In genomic region chr13:89944354-89944753, GRCm38 (mm10) we compare ENCODE assay signal across 26 mouse cellular contexts.
DNase-seq lines count a peak whose midpoint lies in the region; ATAC-seq lines count a peak whose summit lies in the region.
"Had no signal": no experiment of that assay in that cellular context is flagged by ENCODE, and none has a peak within 500 bp of the region (broad histone marks: within the 10 kb centered on the region; RNA-seq: fewer than 3 reads in every experiment).

No protein-coding gene starts in this region.

- H3K27ac ChIP-seq in forebrain, embryonic 14.5 days (ENCODE audit: low read depth, low read length), result no peak overlapping the region
- no peak overlapping the region for H3K27ac ChIP-seq in forebrain, embryonic 13.5 days
- H3K27ac ChIP-seq in midbrain, embryonic 14.5 days (replicated peaks; ENCODE audit: low read depth, low read length), result no peak overlapping the region
- H3K27ac ChIP-seq in midbrain, embryonic 13.5 days, result no peak overlapping the region
- H3K27ac ChIP-seq: forebrain, embryonic 15.5 days; gastrocnemius, adult 2 months; limb, embryonic 12.5 days; liver, embryonic 15.5 days; midbrain, embryonic 10.5 days; stomach, embryonic 15.5 days had no signal

- no peak overlapping the region for H3K9ac ChIP-seq in forebrain, embryonic 14.5 days (ENCODE audit: low read length)
- H3K9ac ChIP-seq in forebrain, embryonic 13.5 days, result no peak overlapping the region
- H3K9ac ChIP-seq in midbrain, embryonic 14.5 days (replicated peaks; ENCODE audit: low read length), result no peak overlapping the region
- no peak overlapping the region for H3K9ac ChIP-seq in midbrain, embryonic 13.5 days (replicated peaks)
- H3K9ac ChIP-seq: forebrain, embryonic 15.5 days; heart, embryonic 12.5 days; limb, embryonic 12.5 days; liver, embryonic 15.5 days; lung, embryonic 14.5 days; stomach, embryonic 15.5 days had no signal

- no peaks in the 10 kb centered on the region for H3K27me3 ChIP-seq in forebrain, embryonic 14.5 days (replicated peaks; ENCODE audit: control insufficient read depth, insufficient read depth, low read length)
- H3K27me3 ChIP-seq in forebrain, embryonic 13.5 days, result no peaks in the 10 kb centered on the region
- H3K27me3 ChIP-seq in midbrain, embryonic 14.5 days (ENCODE audit: control insufficient read depth, insufficient read depth, low read length), result no peaks in the 10 kb centered on the region
- H3K27me3 ChIP-seq in midbrain, embryonic 13.5 days, result no peaks in the 10 kb centered on the region
- H3K27me3 ChIP-seq: forebrain, embryonic 15.5 days; heart, embryonic 12.5 days; limb, embryonic 12.5 days; liver, embryonic 15.5 days; stomach, embryonic 15.5 days had no signal

- H3K4me2 ChIP-seq in forebrain, embryonic 14.5 days (ENCODE audit: low read length), result no peak overlapping the region
- no peak overlapping the region for H3K4me2 ChIP-seq in forebrain, embryonic 13.5 days
- H3K4me2 ChIP-seq in midbrain, embryonic 14.5 days (ENCODE audit: low read length), result no peak overlapping the region
- no peak overlapping the region for H3K4me2 ChIP-seq in midbrain, embryonic 13.5 days (replicated peaks)
- H3K4me2 ChIP-seq: forebrain, embryonic 15.5 days; heart, embryonic 12.5 days; limb, embryonic 12.5 days; liver, embryonic 15.5 days; lung, embryonic 14.5 days; stomach, embryonic 15.5 days had no signal

- no peaks in the 10 kb centered on the region for H3K9me3 ChIP-seq in forebrain, embryonic 14.5 days (replicated peaks; ENCODE audit: control insufficient read depth, low read length)
- no peaks in the 10 kb centered on the region for H3K9me3 ChIP-seq in forebrain, embryonic 13.5 days (replicated peaks)
- no peaks in the 10 kb centered on the region for H3K9me3 ChIP-seq in midbrain, embryonic 14.5 days (ENCODE audit: control insufficient read depth, low read length)
- H3K9me3 ChIP-seq in midbrain, embryonic 13.5 days, result no peaks in the 10 kb centered on the region
- H3K9me3 ChIP-seq: forebrain, embryonic 15.5 days; heart, embryonic 12.5 days; limb, embryonic 12.5 days; liver, embryonic 15.5 days; midbrain, embryonic 10.5 days; stomach, embryonic 15.5 days had no signal

- peak; percentile 30 for DNase-seq in forebrain, embryonic 14.5 days (ENCODE audit: low spot score)
- DNase-seq in midbrain, embryonic 14.5 days, result peak; percentile 3
- peak; percentile 12 for DNase-seq in brain, adult 2 months (ENCODE audit: low read depth, low spot score)
- no peak for DNase-seq in embryo, embryonic 9.5 days (ENCODE audit: extremely low spot score)
- DNase-seq: adrenal gland, postnatal 10 days; B cell, adult 2 months; cerebellum, adult 18-20 months; gastrocnemius, adult 2 months; gastrocnemius, postnatal 36 days; heart, adult 18-20 months; heart, postnatal 4 days; kidney, adult 9 months; kidney, postnatal 10 days; layer of hippocampus, adult 9-11 months; lung, embryonic 14.5 days; lung, postnatal 14 days; right cerebral cortex, postnatal 14 days had no signal

- H3K4me3 ChIP-seq in forebrain, embryonic 14.5 days (ENCODE audit: low read depth, low read length), result no peak overlapping the region
- H3K4me3 ChIP-seq in forebrain, embryonic 13.5 days, result no peak overlapping the region
- H3K4me3 ChIP-seq in midbrain, embryonic 14.5 days (replicated peaks; ENCODE audit: low read depth, low read length), result no peak overlapping the region
- no peak overlapping the region for H3K4me3 ChIP-seq in midbrain, embryonic 13.5 days (replicated peaks)
- H3K4me3 ChIP-seq: forebrain, embryonic 15.5 days; gastrocnemius, adult 2 months; heart, embryonic 12.5 days; limb, embryonic 12.5 days; liver, embryonic 15.5 days; midbrain, embryonic 10.5 days; stomach, embryonic 15.5 days had no signal

- 38% methylated on average over 2 of the region's 2 CpGs for WGBS in forebrain, embryonic 14.5 days
- 64% methylated on average over 2 of the region's 2 CpGs for WGBS in forebrain, embryonic 13.5 days
- 34% methylated on average over 2 of the region's 2 CpGs for WGBS in midbrain, embryonic 14.5 days
- WGBS in midbrain, embryonic 13.5 days, result 56% methylated on average over 2 of the region's 2 CpGs

- no peaks in the 10 kb centered on the region for H3K4me1 ChIP-seq in forebrain, embryonic 14.5 days (ENCODE audit: control insufficient read depth, insufficient read depth, low read length)
- no peaks in the 10 kb centered on the region for H3K4me1 ChIP-seq in forebrain, embryonic 13.5 days
- H3K4me1 ChIP-seq in midbrain, embryonic 14.5 days (ENCODE audit: control insufficient read depth, insufficient read depth, low read length), result no peaks in the 10 kb centered on the region
- no peaks in the 10 kb centered on the region for H3K4me1 ChIP-seq in midbrain, embryonic 13.5 days (replicated peaks)
- H3K4me1 ChIP-seq: forebrain, embryonic 15.5 days; heart, embryonic 12.5 days; limb, embryonic 12.5 days; liver, embryonic 15.5 days; midbrain, embryonic 10.5 days; stomach, embryonic 15.5 days had no signal

- ATAC-seq in forebrain, embryonic 14.5 days, result no peak
- ATAC-seq in forebrain, embryonic 13.5 days, result no peak
- ATAC-seq in midbrain, embryonic 14.5 days (ENCODE audit: low FRiP score, low TSS enrichment), result no peak
- ATAC-seq in midbrain, embryonic 13.5 days, result no peak
- ATAC-seq: forebrain, embryonic 15.5 days; intestine, postnatal 0 days had no signal

- H3K36me3 ChIP-seq in forebrain, embryonic 14.5 days (ENCODE audit: control insufficient read depth, insufficient read depth, low read length), result no peaks in the 10 kb centered on the region
- no peaks in the 10 kb centered on the region for H3K36me3 ChIP-seq in forebrain, embryonic 13.5 days (ENCODE audit: poor library complexity, severe bottlenecking)
- no peaks in the 10 kb centered on the region for H3K36me3 ChIP-seq in midbrain, embryonic 14.5 days (ENCODE audit: control insufficient read depth, insufficient read depth, low read length)
- no peaks in the 10 kb centered on the region for H3K36me3 ChIP-seq in midbrain, embryonic 13.5 days
- H3K36me3 ChIP-seq: forebrain, embryonic 15.5 days; heart, embryonic 12.5 days; limb, embryonic 12.5 days; liver, embryonic 15.5 days; midbrain, embryonic 10.5 days; stomach, embryonic 15.5 days had no signal
